ENCODE assay signal across 9 mouse cellular contexts in genomic region chr19:24452441-24452898, GRCm38 (mm10). TPM values are rescaled to one million over a fixed set of nuclear protein-coding genes. Genes with fewer than 3 reads are reported as not detected.
DNase-seq lines count a peak whose midpoint lies in the region; ATAC-seq and TF ChIP-seq lines count a peak whose summit lies in the region.
"Had no signal": no experiment of that assay in that cellular context is flagged by ENCODE, and none has a peak within 500 bp of the region (broad histone marks: within the 10 kb centered on the region; RNA-seq: fewer than 3 reads in every experiment).

No protein-coding gene starts in this region.

- H3K4me2 ChIP-seq in heart, embryonic 13.5 days, result peak overlapping the region; percentile 3; the same call in 1 of the 2 replicates
- H3K4me2 ChIP-seq in liver, postnatal 0 days (ENCODE audit: low read depth, low read length), result no peak overlapping the region

- H3K9ac ChIP-seq in heart, embryonic 13.5 days, result no peak overlapping the region
- no peak overlapping the region for H3K9ac ChIP-seq in liver, postnatal 0 days (replicated peaks)

- peak; percentile 21; the same call in 1 of the 2 replicates for TF ChIP-seq CTCF in liver, postnatal 0 days (IDR thresholded peaks at IDR 0.05; ENCODE audit: low read depth)

- H3K9me3 ChIP-seq in heart, embryonic 13.5 days, result no peaks in the 10 kb centered on the region
- no peaks in the 10 kb centered on the region for H3K9me3 ChIP-seq in liver, postnatal 0 days (ENCODE audit: low read length)

- H3K27ac ChIP-seq in heart, embryonic 13.5 days (replicated peaks), result peak overlapping the region; percentile 79
- 0 out of 2 replicates have a peak overlapping the region, but pooled peaks have one; percentile 39 for H3K27ac ChIP-seq in liver, postnatal 0 days (ENCODE audit: low read depth)

- intact Hi-C loops in heart, postnatal 36 days (cut with DNase I), result no loop called here
- intact Hi-C loops in left cerebral cortex, postnatal 36 days (cut with DNase I), result no loop called here

- no peaks in the 10 kb centered on the region for H3K36me3 ChIP-seq in heart, embryonic 13.5 days
- H3K36me3 ChIP-seq in liver, postnatal 0 days (replicated peaks; ENCODE audit: insufficient read depth, low read length), result no peaks in the 10 kb centered on the region

- peak; percentile 83 for DNase-seq in heart, adult 11 months
- DNase-seq in heart, postnatal 36 days, result no peak
- peak; percentile 43 for DNase-seq in cerebellum, adult 9-11 months
- peak; percentile 24 for DNase-seq in liver, postnatal 0 days
- DNase-seq in left cerebral cortex, postnatal 36 days (ENCODE audit: low spot score in 2 of 2), result no peak
- DNase-seq in right cerebral cortex, postnatal 10 days (ENCODE audit: low spot score in 2 of 2), result no peak

- no peak overlapping the region for H3K4me3 ChIP-seq in heart, embryonic 13.5 days
- no peak overlapping the region for H3K4me3 ChIP-seq in liver, postnatal 0 days (ENCODE audit: low read depth, low read length)

- no peak for ATAC-seq in heart, embryonic 13.5 days (ENCODE audit: extremely low read depth, insufficient number of reproducible peaks, low FRiP score, low TSS enrichment)
- peak; percentile 85 for ATAC-seq in liver, postnatal 0 days
- ATAC-seq in activated CD4-positive, CD25-positive, alpha-beta regulatory T cell, adult 4 months, result no peak

- H3K27me3 ChIP-seq in heart, embryonic 13.5 days (replicated peaks), result no peaks in the 10 kb centered on the region
- H3K27me3 ChIP-seq in liver, postnatal 0 days (ENCODE audit: insufficient read depth, low read length), result no peaks in the 10 kb centered on the region
- H3K27me3 ChIP-seq: CH12.LX had no signal

- H3K4me1 ChIP-seq in heart, embryonic 13.5 days, result peaks cover 62% of the 10 kb centered on the region
- H3K4me1 ChIP-seq in liver, postnatal 0 days (ENCODE audit: insufficient read depth), result no peaks in the 10 kb centered on the region; the same call in 1 of the 2 replicates

- peak; percentile 90 for TF ChIP-seq EP300 in liver, postnatal 0 days (IDR thresholded peaks at IDR 0.05; ENCODE audit: low read depth)

- WGBS in heart, embryonic 13.5 days, result 14% methylated on average over 3 of the region's 3 CpGs
- 31% methylated on average over 3 of the region's 3 CpGs for WGBS in liver, postnatal 0 days (ENCODE audit: insufficient replicate concordance)

RNA-seq across cellular contexts. Expression of gene Fam122a, which starts 24.7 kb away (rescaled TPM):
- total RNA-seq in heart, postnatal 36 days (2021), result 10 to 100 TPM; 22.2 to 22.7 TPM
- 41.1 TPM in 2 replicates for polyA plus RNA-seq in heart, embryonic 13.5 days (2015; fragmentation: Nextera tagmentation; extraction: Ambion mirVana)
- polyA plus RNA-seq in liver, postnatal 0 days (2015; fragmentation: Nextera tagmentation; extraction: Ambion mirVana), result 28.6 and 30.6 TPM in 2 replicates
- polyA plus RNA-seq in activated CD4-positive, CD25-positive, alpha-beta regulatory T cell, adult 4 months (2017; shearing (Covaris generic)), result 1 to 10 TPM; 2.5 to 4.1 TPM
- 10 to 100 TPM; 30.8 to 32.3 TPM for total RNA-seq in left cerebral cortex, postnatal 36 days (2021)

Comparison
In these comparisons a context has a peak if more than half of its experiments do, and no peak if none do; other contexts are left out.
1. DNase-seq: peak in heart, adult 11 months (single experiment), cerebellum, adult 9-11 months (single experiment) and liver, postnatal 0 days (single experiment); none in heart, postnatal 36 days (0 of 2), left cerebral cortex, postnatal 36 days (0 of 2) and right cerebral cortex, postnatal 10 days (0 of 2).